Mouse (Mus musculus): ENCODE measurements around the gene Nfe2.

Gene Nfe2

DNA sequence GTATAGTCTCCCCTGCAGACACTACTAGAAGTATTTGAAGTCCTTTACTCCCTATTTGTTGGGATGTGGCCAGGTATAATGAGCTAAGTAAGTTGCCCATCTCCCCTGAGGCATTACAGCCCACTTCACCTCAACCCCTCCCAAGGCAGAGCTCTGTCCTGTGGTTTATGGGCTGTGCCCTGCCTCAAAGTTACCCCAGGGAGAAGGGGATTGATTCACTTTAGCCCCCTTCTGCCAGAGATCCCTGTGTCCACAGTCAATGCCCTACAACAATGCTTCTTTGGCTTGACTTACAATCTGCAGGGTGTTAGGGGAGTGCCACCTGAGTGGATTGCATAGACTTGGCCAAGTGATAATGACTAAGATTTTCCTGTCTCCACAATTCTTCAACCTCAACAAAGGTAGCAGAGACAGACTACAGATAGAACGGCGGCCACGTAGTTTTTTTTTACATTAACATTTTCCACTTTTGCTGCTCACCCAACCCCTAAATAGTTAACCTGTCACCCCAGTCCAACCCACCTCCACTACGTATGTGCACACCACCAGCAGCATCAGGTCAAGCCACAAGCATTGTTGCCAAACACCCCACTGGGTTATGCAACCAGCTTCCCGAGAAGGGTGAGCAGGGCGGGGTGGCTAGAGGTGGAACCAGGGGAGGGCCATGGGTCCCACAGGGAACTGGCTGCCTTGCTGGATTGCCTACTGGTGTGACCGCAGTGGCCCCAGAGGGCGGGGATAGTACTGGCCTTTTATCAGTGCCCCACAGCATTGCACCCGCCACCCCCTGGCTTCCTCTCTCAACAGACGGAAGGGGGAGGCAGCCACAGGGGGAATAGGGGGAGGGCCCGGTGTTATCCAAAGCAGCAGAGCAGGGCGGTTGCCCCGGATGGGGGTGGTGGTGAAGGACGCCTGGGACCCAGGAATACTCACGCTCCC lies at the start of gene Nfe2:
Nfe2 (minus strand) TSS at position 614 of the 939 bp plus-strand sequence.
- peak; percentile 40 to 67 for DNase-seq

DNA sequence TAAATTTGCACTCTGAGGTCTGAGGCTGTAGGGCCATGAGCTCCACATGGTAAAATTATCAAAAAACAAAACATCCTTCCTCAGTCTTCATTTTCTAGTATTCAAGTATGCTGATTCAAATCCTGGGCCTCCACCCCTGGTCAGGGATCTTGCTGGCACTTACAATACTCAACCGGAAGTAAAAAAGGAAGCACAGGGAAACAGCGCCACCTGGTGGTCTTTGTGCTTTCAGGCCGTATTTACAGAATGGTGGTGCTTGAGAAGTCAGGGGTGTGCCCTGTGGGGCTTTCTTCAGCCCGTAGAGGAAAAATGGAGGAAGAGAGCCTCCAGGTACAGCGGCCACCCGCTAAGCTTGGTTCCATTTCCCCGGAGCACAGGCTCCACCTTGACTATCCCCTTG lies 48.9 kb upstream of the Nfe2 start:
- peak; percentile 91 to 96 for DNase-seq

DNA sequence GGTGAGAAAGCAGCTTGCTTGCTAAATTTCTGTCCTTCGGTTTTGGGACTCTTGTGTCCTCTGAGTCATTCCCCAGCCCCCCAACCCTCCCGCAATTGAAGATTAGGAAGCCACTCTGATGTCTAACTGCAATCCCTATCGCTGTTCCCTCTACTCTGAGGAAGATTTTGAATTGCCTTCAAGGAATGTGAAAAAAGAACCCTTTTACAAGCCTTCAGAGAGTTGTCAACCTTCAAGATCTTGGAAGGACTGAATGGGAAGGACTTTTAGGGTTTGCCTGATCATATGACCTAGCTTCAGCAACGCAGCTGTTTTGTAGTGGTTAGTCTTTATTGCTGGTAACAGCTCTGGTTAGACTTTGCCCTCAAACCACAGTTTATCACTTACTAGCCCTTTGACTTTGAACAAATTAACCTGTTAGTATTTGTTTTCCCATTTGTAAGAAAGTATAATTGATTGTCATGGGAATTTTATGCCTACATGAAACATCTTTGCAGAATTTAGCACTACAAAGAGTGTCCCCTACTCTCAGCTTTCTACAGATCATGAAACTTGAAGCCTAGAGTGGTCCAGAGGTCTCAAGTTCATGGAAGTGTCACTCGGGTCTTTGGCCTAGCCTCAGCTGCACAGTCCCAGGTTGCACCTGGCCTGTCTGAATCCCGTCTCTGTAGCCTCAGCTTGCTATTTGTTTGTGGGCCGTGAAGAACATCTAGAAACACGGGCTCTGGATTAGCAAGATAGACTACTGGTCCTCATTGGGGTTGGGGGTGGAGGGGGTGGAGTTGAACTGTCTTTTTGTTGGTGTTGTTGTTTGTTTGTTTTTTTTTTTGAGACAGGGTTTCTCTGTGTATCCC lies 47.8 kb upstream of the Nfe2 start:
- peak; percentile 60 to 83 for DNase-seq

DNA sequence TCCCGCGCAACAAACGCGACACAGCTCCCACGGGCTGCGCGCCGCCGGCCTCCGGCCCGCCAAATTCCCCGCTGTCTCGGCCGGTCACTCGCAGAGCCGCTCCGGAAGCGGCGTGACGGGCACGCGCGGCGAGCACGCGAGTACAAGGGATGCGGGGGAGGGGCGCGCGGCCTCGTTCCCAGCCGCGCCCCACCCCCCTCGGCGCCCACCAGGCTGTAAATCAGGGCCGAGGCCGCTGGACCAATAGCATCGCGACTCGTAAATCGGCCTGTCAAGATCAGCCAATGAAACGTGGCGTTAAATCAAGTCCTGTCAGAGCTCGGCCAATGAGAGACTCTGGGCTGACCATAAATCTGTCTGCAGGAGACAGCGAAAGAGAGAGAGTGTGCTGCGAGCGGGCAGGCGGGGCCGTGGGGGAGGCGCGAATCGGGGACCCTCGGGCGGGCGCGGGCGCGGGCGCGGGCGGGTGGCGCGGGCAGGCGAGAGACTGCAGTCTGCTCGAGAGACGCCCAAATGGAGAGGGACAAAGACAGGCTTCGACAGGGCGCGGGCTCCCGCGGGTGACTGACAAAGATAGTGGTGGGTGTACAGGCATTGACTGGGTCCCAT lies 47.0 kb upstream of the Nfe2 start:
- peak; percentile 97 to 98 for DNase-seq

DNA sequence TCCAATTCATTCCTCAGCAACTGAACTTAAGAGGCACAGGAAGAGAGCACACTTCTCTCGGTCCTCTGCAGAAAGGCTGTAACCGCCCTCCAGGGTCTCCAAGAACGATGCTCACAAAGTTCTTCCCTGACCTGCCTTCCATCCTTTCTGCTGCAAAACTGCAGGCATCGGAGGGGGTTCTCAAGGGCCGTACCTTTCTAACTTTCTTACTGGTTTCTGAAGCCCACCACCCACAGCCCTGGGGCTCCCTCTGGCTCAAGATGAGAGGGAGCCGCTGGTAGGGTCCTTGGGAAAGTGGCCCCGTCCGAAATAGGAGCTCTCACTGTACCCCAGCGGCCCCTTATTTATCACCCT lies 46.4 kb upstream of the Nfe2 start:
- no peak for DNase-seq

DNA sequence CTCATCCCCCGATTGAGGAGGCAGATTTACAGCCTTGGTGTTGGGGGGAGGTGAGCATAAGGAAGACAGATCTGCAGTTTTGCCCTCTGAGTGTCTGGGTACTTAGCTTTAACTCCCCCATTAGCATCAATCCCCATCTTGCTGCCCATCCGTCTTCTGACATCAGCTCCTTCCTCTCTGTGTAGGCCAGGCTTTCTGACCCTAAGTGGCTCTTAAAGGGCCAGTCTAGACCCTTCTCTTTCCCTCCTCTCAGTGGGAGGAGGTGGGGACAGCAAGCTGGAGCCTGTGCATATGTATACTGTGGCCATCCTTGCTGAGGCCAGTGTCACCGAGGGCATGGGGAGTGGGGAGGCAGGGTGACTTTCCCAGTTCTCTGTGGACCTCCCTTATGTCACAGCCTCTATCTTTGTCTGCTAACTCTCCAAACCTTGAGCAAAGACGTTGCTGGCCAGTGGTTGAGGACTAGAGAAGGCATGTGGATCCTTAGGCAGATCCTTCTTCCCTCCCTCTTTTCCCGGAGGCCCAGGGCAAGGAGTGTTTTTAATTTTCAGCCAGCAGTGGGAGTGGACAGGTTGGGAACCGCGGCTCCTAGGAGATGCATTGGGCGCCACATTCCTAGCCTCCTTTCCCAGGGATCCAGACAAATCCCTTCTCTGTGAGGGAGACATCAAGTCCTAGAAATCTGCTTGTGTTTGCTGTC lies 45.9 kb upstream of the Nfe2 start:
- DNase-seq, result no peak

DNA sequence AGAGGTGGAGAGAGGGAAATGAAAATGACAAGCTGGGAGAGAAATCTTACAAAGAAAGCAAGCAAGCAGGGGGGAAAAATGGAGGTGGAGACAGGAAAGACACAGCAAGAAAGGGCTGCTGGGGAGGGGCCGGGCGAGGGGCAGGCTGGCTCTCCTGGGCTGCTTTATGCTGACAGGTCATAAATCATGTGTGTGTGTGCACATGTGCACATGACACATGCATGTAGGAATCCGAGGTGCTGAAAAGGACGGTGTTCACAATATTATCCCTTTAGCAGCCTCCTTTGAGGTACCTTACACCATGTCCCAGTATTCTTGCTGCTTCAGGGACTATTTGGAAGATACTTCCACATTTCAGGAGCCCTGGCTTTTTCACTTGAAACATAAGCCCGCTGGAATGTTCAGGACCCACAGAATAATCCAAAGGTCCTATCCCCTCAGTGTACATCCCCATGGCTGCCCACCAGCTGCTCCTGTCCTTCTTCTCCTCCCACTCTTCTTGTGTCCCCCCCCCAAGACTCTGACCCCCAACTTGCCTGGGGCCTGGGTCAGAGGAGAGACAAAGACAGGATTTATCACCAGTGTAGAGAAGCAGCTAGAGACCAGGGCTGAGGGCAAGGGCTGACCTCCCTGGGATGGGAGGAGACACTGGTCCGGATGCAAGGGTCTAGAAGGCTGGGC lies 44.3 kb upstream of the Nfe2 start:
- DNase-seq, result no peak

DNA sequence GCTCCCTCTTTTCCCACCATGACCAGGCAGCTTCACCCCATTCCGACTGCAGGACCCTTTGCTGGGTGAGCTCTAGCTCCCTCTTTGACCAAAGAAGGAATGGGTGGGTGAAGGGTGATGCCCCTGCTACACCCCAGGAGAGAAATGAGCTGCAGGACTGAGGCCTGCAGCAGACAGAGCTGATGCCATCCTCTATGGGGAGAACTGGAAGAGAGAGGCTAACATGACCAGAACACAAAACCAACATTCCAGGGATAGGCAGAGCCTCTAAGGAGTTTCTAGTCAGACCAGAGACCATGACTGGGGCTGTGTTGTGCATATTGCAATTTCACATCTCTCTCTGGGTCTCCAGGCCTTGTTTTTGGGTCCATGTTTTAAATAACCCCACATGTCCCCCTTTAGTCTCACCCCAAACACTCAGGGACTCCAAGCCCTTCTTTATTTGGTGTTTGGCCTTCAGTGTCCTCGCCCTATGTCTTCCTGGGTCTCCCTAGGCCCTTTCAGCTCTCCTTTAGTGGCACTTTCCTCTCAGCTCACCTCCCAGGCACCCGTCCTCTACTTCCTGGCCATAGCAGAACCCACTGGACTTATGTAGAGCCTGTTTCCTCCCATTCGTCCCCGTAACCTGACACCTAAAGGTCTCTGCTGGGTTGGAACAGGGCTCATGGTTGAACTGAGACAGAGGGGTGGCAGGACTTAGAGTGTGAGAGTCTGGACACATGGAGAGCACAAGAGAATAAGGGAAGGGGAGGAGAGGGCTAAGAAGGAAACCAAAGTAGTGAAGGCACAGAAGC lies 43.5 kb upstream of the Nfe2 start:
- no peak for DNase-seq

DNA sequence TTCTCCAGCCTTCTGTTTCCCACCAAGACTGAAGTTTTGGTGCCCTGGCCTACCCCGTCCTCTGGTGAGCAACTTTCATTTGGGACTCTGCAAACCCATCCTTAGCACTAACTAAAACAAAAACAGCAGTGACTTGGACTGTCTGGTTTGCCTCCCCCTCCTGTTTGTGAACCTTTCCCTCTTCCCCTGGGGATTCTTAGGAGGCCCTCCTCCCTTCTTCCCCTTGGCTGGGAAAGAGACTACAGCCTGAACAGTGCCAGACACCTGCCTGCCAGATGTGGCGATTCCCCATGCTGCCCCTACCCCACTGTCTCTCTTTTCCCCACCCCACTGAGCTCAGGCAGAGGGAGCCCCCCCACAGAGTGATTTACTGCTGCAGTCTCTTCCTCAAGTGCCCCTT lies 42.8 kb upstream of the Nfe2 start:
- no peak for DNase-seq

DNA sequence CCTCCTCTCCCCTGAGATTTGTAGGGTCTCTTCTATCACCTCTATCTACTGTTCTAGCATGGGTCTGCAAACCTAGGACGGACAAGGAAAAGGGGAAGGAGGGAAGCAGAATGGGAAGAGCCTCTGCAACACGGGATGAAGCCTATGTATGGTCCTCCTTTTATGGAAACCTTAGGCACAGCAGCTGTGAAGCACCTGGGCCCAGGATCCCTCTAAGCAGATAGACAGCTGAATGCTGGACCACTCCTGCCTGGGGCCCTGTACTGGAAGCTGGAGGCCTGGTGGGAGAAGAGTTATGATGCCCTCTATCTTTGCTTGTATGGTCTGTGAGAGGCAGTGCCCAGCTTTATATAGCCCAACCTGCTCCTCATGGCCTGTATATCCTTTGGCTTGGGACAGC lies 42.4 kb upstream of the Nfe2 start:
- no peak for DNase-seq

DNA sequence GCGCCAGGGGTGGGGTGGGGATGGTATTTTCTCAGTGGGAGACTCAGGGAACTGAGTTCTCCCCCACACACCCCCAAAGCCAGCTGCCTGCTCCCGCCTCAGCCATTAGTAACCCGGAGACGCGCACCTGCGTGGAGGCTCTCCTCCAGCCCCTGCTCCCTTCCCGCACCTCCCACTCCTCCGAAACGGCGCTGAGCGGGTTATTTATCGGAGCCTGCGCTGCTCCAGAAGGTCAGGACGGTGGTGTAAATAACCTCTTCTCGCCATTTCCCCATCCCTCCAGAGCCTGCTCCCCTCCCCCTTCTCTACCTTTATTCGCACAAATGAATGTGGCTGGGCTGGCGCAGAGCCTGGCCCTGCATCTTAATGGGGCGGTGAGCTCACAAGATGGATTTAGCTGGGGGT lies 41.9 kb upstream of the Nfe2 start:
- no peak for DNase-seq

DNA sequence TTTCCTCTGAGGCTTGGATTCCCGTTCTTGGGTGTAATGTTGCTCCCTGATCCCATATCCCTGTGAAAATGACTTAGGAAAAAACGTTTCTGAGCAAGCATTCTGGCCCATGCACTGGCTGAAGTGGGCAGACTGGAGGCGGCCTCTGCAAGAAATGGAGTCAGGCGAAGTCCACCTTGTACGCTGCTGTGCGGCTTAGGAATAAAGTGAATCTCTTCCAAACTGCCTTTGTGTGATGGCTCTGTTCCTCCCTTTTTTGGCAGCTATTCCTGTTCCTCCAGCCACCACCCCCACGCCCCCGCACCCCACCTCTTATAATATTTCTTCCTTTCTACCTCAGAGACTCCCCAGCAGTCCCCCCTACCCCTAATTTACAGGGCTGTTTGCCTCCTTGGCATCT lies 41.4 kb upstream of the Nfe2 start:
- no peak for DNase-seq

DNA sequence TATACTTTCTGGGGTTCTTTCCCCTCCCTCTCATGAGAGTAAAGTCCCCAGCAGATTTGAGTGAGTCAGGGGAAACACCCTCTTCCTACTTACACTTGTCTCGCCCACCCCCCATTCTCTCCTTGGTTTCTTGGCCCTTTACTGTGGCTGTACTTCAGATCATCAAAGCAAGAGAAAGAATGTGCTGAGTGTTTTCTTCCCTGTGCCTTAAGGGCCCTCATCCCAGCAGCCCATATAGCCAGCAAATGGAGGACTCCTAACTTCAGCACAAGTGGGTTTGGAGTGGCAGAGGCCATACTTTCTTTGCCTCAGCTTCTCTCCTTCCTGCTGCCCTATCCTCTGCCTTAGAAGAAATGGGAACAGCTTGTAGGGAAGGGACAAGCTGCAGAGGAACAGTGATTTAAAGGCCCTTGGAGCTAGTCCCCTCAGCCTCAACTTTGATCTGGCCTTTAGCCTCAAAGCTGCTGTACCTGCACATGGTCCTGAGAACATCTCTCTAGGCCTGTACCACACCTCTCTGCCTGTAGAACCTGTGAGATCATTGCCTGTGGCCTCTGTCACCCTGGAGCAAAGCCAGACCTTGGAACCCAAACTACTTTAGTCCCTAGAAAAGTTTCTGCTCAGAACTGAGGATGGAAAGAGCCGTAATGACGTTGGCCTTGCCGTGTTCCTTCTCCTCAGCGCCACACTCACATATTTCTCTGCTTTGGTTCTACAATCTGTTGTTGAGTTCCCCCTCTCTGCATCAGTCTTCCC lies 40.8 kb upstream of the Nfe2 start:
- no peak for DNase-seq

DNA sequence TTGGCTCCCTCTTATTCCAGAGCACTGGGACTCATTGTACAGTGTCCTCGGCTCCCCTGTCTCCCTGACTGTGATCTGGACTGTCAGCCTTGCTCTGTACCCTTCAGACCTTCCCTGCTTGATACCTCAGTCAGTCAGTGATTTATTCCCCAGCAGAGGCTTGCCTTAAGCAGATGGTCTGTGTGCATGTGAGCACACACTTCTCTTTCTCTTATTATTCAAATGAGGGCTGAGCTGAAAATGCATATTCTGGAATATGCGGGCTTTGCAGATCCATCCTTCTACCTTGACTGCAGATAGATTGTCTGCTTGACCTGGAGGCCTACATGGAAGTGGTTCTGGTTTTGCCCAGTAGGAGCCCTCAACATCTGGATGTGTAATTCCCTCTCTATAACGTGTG lies 39.8 kb upstream of the Nfe2 start:
- no peak for DNase-seq

DNA sequence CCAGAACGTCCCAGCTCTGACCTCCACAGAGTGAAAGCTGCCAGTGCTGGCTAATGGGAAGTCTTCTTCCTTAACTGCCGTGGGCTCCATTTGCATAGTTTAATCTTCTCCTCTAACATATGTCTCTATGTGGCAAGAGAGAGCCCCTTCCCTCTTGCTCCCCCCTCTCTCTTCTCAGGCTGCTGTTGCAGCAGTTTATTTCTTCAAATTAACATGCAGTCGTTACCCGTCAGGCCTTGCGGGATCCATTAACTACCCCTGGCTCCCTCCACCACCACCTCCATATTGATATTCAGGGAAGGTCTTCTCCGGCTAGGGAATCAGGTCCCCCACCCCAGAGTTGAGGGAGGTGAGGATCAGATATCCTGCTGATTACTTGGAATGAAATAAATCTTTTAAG lies 39.1 kb upstream of the Nfe2 start:
- no peak for DNase-seq

DNA sequence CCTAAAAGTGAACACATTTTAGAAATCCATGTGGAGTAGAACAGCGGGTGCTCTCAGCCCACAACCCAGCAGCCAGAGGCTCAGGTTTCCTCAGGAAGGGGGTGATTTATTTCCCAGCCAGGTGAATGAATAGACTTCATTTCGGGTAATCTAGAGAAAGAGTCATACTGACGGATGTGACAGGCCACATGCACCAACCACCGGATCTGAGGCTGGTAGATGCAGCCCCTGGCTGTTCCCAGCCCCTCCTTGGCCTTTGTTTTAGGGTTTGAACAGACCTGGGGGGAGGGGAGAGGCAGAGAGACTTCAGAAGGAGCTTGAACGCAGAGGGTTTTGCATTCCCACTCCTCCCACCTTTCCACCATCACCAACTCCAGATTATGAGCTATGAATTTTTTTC lies 37.6 kb upstream of the Nfe2 start:
- DNase-seq, result no peak

DNA sequence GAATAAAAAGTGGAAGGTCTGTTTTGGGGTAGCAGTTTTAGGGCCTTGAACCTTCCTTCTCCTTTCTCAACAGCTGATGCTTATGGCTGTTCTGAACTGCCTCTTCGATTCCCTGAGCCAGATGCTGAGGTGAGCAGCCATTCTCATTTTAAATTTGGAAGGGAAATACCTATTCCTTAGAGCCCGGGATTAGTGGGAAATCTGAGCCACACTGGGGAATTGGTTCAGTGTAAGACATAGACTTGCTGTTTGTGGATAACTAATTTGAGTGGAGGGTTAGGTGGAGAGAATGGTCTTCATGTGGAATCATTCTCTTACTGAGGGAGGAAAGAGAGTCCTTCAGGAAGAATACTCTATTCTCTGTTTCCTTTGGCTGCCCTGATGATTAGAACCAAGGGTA lies 36.4 kb upstream of the Nfe2 start:
- no peak for DNase-seq

DNA sequence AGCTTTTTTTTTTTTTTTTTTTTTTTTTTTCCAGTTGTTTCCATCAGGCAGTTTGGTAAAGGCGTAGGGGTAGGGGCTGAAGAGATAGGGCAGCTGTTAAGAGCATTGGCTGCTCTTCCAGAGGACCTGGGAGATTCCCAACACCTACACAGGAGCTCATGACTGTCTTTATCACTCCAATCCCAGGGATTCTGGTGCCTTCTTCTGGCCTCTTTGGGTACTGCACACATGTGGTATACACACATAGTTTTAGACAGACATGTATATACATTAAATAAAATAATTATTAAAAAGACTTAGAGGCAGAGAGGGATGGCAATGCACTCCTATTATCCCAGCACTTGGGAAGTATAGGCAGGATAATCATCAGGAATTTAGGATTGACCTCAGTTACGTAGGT lies 35.2 kb upstream of the Nfe2 start:
- DNase-seq, result no peak

DNA sequence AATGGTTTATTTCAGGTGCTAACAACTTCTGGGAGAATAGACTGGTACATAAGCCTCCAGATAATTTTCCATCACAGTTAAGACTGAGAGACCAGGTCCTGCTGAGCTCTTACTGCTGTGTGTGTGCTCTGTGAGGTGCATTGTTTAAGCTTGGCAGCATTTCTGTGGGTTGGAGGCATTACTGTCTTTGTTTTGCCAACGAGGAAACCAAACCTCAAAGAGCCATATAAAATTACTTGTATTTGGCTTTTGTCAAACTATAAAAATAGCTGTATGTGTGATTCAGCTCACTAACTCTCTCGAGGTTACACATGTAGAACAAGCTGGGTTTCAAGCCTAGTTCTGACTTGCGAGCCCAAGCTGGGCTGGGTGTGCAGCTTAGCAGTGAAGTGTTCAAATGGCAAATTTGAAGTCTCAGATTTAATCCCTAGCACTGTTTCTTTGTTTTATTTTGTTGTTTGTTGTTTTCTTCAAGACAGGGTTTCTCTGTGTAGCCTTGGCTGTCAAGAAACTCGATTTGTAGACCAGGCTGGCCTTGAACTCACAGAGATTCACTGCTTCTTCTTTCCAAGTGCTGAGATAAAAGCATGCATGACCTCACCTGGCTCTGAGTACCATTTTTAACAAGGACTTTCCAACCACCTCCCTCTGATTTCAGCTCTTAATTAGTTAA lies 34.6 kb upstream of the Nfe2 start:
- DNase-seq, result no peak

DNA sequence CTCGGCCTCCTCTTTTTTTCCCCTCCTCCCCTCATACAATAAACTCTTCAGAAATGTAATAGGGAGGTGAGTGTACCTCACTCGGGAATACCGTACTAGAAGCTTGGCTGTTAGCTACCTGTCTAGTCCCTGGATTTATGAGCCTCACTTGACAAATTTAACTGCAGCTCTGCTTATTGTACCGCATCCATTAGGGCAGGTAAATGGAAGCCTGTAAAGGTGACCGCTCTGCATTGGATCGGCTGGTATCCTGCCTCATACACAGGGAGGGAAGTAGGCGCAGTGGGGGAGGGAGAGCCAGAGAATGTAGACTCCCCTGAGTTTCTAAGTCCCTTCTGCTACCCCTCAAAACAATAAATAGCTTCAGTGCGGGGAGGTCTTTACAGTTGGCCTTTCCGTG lies 32.6 kb upstream of the Nfe2 start:
- DNase-seq, result no peak

Data from kidney, adult 8-10 months (tissue).